Mouse (Mus musculus): ENCODE data around the gene Srr.

The Srr gene

GRCm38 (mm10) chr11:74863471-74863870 is 62.3 kb downstream of the Srr start:
- no peak for DNase-seq (ENCODE audit: low read depth)

- no peak for DNase-seq (ENCODE audit: low read depth)
Observed at GRCm38 (mm10) chr11:74862129-74862528, 63.6 kb downstream of the Srr start.

GRCm38 (mm10) chr11:74857756-74858155 is 68.0 kb downstream of the Srr start:
- DNase-seq (ENCODE audit: low read depth): no peak
